Mouse (Mus musculus): ENCODE measurements around the gene Zfp655.

DNA sequence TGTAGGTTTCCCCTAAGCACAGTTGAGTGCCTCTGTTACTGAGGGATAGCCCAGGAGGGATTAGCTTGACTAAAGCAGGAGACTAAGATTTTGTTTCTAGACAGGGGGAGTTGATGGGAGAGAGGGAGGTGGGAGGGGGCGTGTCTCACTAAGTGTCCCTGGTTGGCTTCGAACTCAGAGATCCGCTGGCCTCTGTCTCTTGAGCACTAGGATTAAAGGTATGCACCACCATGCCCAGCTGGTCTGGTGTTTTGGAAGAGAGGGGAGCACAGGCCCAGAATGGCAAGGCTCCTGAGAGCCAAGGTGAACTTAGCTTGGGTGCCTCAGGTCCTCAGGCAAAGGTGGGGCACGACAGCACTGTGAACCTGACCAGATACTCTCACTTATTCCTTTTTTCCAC is 20.2 kb upstream of the Zfp655 start:
- no peak for TF ChIP-seq CTCF (IDR thresholded peaks at IDR 0.05; ENCODE audit: low read depth, low read length)
- TF ChIP-seq POLR2A (IDR thresholded peaks at IDR 0.05; ENCODE audit: insufficient read depth, low read length): no peak

All from ES-Bruce4 (cell line).